Mouse (Mus musculus) kidney, adult 8-10 months (tissue): ENCODE results near the gene Ufd1.
"Not testable (repeated sequence)": the region's sequence is repeated elsewhere in the genome, so short reads cannot be mapped to it uniquely, and the experiment has no call there.

ENCODE experiments used
- DNase-seq, 2 experiments: peaks; one replicate each; pipeline ENCODE4 v3.0.0; 2022

Ufd1 gene

DNA sequence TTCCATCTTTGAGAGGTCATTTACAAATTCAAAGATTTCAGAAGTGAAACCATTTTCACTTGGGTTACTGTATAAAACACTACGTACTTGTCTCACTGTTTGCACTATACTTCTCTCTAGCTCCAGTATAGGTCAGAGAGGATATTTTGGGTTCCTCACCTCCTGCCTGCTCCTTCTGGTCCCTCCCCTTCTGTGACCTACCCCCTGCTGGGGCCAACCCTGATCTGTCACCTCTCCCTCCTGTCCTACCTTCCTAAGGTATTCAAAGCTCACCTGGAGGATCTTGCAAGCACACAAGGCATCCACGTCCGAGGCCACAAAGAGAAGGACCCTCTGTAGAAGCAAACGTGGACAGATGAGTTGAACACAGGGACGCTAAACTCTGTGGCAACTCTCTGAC, 547 bp upstream of the Ufd1 start:
- DNase-seq: no peak

DNA sequence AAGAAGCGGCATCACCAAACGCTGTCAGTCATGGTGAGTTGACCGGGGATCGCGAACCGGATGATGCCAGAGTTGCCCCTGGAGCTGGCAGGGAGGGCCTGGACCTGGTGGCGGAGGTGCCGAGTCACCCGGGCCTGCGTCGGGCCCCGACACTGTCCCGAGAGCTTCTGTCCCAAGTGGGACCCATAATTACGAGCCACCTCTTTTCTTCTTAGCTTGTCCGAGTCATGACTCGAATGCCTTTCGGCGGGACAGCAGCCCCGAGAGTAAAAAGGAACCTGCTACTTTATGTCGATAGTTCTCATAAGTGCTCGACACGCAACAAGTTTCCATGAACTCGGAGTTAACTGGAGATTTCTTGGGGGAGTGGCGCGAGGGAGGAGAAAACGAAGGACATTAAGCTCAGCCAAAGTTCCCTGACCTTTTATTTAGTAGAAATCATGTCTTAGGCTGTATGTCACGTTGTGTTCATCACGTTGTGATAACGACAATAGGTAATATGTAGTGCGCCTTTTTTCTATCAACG, 869 bp downstream of the Ufd1 start:
- no peak for DNase-seq

DNA sequence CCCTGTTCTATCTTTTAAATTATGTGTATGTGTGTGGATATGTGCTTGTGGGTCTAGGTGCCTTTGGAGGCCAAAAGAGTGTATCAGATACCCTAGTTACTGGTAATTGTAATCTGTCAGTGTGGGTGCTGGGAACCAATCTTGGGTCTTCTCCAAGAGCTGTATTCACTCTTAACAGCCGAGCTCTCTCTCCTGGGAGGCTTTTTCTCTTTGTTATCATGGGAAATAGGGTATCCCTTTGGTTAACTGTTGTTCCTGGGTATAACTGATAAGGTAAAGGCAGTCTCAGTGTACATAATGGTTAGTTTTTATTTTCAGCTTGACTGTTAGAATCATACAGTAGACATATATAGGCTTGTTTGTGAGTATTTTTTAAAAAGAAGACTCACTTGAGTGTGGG, 10.8 kb downstream of the Ufd1 start:
- DNase-seq: no peak

DNA sequence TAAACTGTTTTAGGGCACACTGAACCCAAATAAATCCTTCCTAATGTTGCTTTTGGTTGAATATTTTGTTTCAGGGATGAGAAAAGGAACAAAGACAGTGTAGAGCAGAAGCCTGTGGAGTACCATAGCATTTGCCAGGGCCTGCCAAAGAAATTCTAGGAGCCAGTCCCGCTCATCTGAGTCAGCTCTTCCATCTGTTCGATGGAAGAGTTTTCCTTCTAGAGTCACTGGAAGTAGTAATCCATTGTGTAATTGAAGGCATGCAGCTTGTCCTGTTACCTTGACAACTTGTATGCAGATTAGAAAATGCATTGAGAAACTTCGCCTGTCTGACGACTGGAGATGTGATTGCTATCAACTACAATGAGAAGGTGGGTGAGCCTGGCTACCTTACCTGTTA, 11.3 kb downstream of the Ufd1 start:
- no peak for DNase-seq

DNA sequence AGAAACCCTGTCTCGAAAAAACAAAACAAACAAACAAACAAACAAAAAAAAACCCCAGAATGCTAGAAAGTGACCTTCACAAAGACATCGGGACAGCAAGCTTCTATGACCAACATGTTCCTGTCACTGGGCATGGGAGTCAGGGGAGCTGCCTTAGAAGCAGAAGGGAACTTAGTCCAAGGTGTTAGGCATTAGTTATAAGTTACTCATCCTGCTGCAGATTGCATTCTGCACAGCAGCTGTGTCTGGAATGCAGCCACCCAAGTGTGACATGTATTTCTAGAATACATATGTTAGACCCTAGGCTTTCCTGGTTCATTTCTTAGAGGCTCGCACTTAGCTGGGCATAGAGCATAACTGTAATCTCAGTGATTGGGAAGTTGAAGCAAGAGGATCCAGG, 17.1 kb downstream of the Ufd1 start:
- DNase-seq: peak in 1 of 2 experiments; percentile 22

DNA sequence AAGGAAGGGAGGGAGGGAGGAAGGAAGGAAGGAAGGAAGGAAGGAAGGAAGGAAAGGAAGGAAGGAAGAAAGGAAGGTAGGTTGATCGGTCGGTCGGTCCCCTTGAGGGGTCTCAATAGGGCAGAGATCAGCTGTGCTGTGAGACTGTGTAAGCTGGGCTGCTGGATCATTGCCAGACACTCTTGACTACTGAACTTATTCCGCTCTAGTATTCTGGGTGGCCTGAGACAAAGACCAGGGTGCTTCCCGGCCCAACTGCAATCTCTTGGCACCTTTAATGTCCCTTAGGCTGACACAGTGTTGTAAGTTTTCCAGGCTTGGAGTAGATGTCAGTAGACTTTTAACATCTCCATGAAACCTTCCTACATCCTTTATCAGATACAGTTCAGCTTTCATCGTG, 17.5 kb downstream of the Ufd1 start:
- DNase-seq: no peak

DNA sequence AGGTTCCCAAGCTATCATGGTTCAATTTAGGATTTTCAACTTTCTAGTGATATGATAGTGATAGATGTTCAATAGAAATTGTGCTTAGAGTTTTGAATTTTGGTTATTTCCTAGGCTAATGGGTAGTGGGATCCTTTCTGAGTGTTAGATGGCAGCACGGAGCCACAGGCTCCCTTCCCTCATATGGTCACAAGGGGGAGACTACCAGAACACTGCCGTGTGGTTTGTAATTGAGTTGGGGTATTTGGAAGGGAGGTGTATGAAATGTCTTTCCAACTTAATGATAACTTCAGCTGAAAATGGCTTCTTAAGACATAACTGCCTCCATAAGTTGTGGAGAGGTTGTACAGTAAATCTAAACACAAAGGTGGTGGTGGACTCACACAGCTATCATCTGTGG, 21.9 kb downstream of the Ufd1 start:
- DNase-seq: no peak

DNA sequence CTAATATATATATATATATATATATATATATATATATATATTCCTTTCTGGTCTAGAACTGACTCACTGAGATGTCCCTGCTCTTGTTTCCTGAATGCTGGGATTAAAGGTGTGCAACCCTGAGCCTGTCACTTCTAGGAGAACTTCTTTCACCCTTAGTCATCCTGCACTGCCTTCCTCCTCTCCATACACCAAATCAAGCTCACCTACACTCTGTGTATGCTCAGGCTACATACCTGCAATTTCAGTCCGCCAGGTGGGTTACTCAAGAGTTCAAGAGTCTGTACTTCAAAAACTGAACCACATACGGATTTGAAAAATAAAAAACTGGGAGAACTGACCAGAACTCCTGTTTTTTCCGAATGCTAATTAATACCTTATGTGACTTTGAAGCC, 24.5 kb downstream of the Ufd1 start:
- no peak for DNase-seq

DNA sequence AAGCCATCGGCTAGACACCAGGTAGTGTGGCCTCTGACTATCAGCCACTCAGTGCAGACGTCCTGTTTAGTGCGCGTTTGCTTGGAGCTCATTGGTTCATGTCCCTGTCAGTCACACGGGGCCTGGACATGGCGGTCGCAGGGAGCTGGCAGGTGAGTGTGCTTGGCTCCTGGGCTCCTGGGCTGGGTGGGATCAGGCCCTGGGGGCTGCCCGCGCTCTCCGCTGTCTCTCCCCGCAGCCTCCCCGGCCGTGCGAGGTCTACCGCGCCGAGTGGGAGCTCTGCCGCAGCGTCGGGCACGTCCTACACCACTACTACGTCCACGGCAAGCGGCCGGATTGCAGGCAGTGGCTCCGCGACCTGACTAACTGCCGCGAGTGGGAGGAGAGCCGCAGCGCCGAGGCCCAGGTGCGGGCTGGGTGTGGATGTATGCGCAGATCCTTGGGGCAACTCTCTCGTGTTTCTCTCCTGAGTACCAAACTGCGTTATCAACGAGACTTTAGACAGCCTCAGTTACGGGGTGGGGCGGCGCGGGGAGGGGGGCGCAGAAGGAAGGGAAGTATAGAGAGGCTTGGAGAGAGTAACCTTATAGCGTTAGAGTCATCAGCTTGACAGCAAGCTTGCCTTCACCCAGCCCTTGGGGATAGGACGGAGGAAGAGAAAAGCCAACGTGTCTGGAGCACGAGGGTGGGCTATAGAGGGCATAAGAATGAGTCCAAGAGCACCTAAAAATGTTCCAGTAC, 25.1 kb downstream of the Ufd1 start, which contains the start of the genes 2510002D24Rik and Gm28539:
Gene 2510002D24Rik, plus strand, starts transcription at position 111 of the 741 bp plus-strand sequence.
Gene Gm28539, plus strand, starts transcription at position 117 of the 741 bp plus-strand sequence.
- peak; percentile 97 to 98 for DNase-seq

DNA sequence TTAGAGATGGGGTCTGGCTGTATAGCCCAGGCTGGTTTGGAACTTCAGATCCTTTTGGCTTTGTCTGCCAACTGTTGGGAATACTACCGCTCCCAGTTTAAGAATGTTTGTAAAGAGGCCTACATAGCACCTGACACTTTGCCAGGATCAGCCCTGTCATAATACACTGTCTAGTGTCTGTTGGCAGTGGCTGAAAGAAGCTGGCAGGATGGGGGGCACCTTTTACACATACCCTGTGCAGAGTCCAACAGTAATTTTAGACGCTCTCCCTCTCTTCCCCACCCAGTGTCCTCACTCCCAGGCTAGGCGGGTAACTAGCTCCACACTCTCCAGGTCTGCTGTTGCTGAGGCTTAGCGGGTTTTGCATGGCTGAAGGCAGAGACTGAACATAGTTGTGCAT, 26.8 kb downstream of the Ufd1 start:
- DNase-seq: no peak

DNA sequence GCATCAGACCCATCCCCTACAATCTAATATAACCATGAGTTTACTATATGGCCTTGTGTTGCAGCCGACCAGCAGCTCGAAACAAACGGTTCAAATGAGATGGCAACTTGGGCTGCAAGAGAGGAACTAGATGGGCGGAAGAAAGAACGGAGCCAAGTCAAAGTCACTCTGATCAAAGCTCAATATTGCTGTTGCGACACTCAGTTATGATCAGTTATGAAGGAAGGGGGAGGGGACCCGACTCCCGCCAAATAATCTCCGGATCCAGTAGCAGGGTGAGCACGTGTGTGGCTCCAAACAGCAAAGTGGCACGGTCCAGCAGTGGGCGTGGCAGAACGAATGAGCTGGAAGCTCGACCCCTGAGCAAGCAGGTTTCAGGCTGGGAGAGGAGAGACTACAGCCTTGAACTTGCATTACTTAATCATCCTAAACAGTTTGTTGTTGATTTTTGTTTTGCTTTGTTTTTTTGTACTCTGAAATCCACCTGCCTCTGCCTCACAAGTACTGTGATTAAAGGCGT, 34.8 kb downstream of the Ufd1 start:
- no peak for DNase-seq

DNA sequence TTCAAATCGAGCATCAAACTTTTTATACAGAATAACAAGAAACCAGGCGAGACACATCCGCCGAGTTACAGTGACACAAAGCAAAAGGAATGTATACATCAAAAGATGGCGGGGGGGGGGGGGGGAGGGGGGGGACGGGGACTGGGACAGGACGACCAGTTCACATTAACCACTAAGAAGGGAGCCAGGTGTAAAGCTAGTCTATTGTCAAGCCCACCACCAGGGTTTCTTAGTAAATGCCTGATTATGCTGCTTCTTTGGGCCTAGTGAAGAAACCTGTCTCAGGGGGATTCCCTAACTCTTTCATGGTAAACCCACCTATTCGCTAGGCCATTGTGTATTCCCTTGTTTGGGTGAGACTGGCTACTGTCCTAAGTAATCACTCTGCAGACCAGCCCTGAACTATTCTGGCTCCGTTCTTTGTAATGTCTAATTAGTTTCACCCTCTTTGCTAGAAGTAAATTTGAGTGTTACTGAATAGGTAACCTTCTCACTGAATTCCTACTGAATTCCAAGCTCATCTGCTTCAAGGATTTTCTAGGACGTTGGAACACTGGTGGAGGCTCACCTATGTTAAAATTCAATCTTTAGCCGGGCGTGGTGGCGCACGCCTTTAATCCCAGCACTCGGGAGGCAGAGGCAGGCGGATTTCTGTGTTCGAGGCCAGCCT, 38.1 kb downstream of the Ufd1 start:
- DNase-seq: not testable (repeated sequence)

DNA sequence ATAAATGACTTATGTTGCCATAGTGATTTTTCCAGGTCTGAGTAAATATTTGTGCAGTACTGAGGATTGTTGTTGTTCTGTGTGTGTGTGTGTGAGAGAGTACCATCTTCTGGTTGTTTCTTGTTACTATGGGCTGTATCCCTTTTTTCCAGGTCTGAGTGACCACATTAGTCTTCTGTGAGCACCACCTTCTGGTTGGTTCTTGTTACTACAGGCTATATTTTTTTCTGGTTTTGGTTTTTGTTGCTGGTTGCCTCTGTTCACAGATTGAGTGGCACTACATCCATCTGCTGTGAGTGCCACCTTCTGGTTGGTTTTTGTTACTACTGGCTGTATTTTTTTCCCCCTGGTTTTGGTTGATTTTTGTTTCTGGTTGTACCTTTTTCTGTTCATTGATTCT, 47.0 kb downstream of the Ufd1 start:
- peak; percentile 36 to 81 for DNase-seq

DNA sequence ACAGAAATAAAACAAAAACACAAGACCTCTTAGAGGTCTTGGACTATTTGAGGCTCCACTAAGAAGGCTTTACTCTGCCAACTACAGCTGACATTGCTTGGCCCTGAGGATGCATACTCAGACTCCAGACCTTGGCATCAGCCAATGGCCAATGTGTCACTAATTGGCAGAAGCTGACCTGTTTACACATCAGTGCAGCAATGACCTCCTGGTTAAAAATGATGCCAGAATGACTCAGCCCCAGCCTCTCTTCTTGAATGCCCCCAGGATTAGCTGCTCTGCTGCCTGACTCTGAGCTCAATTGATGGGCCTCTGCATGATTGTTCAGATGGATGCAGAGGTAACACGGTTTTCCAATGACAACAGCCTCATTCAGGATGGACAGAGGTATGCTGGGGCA, 48.6 kb downstream of the Ufd1 start:
- peak; percentile 42 to 60 for DNase-seq

DNA sequence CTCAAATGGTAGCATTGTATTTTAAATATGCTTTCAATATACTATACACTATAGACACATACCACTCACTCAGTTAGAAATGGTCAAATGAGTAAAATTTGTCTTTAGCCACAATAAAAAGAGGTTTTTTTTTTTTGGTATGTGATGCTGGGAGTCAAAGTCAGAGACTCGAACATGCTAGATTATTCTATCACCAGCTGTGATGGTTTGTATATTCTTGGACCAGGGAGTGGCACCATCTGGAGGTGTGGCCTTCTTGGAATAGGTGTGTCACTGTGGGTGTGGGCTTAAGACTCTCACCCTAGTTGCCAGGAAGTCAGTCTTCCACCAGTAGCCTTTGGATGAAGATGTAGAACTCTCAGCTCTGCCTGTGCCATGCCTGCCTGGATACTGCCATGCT, 58.9 kb downstream of the Ufd1 start:
- not testable (repeated sequence) for DNase-seq

DNA sequence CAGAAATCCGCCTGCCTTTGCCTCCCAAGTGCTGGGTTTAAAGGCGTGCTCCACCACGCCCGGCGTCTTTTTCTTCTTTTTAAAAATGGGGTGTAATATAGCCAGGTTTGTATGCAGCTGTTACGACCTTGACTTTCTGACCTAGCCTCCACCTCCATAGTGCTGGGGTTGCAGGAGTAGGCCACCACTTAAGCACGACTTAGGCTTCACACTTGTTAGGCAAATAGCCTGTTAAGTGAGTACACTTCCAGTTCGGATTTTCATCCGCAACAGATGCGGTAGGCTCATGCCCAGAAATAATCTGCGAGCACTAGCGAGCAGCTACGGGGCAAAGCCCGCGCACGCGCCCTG, 64.5 kb downstream of the Ufd1 start:
- DNase-seq: no peak

DNA sequence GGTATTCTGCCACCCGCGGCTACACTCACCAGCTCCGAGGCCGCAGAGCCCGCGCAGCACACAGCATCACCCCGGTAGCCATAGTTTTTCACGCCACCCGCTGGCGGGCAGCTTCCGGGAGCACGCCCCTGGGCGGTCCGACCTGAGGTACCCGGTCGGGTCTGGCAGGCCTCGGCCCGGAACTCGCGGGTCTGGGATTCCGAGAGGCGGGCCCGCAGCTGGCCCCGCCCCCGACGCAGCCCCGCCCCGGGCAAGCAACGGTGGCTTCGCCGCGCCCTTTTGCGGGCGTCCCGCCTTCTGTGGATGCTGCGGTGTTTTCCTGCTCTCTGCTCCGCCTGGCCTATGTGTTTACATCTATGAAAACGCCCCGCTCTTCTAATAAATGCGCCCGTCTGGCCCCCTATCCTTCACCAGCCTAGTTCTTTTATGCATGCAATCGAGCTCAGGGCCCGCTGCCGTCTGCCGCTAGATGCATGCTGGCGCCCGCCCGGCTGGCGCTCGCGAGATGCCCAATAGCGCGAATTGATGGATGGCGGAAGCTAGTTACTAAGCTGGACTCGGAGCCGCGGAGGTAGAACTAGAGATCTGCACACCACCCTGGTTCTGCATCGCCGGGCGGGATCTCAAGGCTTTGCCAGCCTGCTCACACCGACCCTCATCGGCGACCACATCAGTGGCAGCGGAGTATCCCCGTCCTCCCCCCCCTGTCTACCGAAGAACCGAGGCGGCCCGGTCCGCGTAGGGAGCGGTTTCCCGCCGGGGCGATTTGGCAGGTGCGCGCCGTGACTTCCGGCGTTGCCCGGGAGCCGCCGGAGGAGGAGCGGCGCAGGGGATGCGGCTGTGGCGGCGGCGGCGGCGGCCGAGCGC, 65.1 kb downstream of the Ufd1 start, which contains the start of the genes Mrpl40 and Hira:
Gene Mrpl40, minus strand, starts transcription at position 421 of the 867 bp plus-strand sequence.
Gene Hira, plus strand, starts transcription at position 596 of the 867 bp plus-strand sequence.
- peak; percentile 95 for DNase-seq

DNA sequence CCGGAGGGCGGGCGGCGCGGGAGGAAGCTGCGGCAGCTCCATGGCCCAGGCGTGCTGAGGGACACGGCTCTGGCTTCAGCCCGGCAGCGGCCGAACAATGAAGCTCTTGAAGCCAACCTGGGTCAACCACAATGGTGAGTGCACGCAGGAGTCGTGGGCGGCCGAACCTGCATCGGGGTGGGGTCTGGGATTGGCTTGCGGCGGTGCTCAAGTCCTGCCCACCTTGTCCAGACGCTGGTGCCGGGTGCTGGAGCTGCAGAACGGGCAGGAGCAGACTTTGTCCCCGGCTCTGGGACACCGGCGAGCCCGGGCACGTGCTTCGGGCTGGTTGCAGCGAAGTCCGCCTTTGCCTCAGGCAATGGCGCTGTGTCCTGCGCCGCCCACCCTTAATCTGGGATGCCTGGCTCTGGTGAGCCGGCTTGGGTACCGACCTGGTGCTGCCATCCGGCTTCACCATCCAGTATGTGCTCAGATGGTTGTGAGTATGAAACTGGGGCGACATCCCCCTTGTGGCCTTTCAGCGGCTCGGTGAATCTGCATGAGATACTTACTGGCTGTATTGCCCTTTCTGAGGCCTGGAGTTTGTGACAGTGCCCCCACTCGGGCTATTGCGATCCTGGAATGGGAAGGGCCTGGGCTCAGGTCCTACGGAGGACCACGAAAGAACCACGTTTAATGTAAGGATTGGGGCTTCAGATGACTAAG, 66.0 kb downstream of the Ufd1 start:
- peak; percentile 55 to 69 for DNase-seq

DNA sequence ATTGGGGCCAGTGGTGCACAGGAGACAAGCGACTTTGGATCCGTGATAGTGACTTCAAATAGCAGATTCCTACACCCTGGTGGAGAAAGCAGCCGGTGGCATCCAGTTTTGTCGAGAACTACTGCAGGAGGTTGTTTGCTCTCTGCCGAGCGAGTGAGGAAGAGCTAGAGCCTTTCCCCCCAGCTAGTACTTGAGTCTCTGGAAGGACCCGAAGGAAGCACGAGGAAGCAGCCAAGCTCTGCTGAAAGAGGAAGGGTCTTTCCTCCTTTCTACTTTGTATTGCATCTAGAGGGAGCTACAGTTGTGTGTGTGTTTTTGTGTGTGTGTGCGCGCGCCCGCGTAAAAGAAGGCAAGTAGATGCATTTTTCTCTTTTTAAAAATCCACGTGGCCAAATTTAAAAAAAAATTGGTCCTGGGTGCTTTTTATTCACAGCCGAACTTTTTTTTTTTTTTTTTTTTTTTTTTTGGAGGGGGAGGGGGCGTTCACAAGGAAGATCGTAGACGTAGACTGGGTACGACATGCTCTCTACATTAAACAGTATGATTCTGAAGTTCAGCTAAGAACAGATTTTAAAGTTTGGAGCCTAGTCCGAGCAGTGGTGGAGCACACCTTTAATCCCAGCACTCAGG, 66.6 kb downstream of the Ufd1 start:
- DNase-seq: no peak

DNA sequence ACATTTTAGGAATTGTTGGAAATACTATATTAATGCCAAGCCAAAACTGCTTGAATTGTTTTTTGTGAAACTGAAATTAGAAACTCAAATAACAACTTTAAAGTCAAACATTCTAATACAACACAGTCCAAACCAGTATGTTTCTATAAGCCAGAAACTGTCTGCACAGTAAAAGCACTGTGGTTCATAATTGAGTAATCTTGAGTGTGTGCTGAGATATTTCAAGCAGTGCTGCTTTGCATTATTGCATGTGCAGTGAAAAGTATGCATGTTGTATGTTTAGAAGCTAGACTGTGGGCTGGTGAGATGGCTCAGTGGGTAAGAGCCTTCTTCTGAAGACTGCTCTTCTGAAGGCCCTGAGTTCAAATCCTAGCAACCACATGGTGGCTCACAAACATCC, 72.5 kb downstream of the Ufd1 start:
- no peak for DNase-seq
